Mouse (Mus musculus) C2C12 (cell line): ENCODE results near the gene Hrasls.

ENCODE experiments used
- CTCF ChIP-seq: IDR thresholded peaks from one replicate; pipeline ENCODE4 v1.5.1; 2011; ENCODE audit not compliant: control insufficient read depth, insufficient read depth, insufficient read length
- FOSL1 ChIP-seq: IDR thresholded peaks from one replicate; pipeline ENCODE4 v1.8.0; 2011; ENCODE audit warnings: mild to moderate bottlenecking, low read length; ENCODE audit not compliant: poor library complexity, insufficient read depth, severe bottlenecking

- TF ChIP-seq FOSL1 (no peak), CTCF (no peak)
Measured at GRCm38 (mm10) chr16:29198461-29198860, 11.0 kb upstream of the Hrasls start.
